Mouse (Mus musculus): Measurements from ENCODE around the gene Reps1.

- TF ChIP-seq CTCF (IDR thresholded peaks at IDR 0.05; ENCODE audit: low read depth, low read length) = no peak
- no peak for TF ChIP-seq GATA2 (IDR thresholded peaks at IDR 0.05; ENCODE audit: borderline replicate concordance, low read depth, low read length)
Observed at GRCm38 (mm10) chr10:18072871-18073270, 17.2 kb downstream of the Reps1 start.
